Mouse (Mus musculus): ENCODE measurements at regions not wholly inside any gene's neighbourhood (a gene's known extent, or its start where the extent isn't known, plus 50 kb on each side); places are given as distances from the start of the nearest gene placed in this dataset.

DNA sequence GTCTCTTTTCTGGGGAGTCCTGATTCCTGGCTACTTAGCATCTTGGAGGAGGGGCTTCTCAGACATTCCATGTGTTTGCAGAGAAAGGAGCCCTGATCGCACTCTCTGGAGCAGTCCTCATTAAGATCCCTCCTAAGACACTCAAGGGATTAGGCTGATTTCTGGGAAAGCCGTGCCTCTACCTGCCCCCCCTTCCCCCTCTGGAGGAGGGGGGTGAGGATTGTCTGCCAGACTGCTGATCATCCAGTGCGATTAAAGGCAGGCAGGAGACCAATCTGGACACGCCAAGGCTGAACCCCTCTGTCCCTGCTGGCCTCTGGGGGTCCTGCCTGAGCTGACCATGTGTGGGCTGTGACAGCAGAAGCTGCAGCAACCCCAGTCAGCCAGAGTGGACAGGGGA lies 65.4 kb downstream of the Vegfa start:
- WGBS, result 73% methylated on average over 4 of the region's 4 CpGs
- DNase-seq (ENCODE audit: low read depth, low spot score), result no peak

DNA sequence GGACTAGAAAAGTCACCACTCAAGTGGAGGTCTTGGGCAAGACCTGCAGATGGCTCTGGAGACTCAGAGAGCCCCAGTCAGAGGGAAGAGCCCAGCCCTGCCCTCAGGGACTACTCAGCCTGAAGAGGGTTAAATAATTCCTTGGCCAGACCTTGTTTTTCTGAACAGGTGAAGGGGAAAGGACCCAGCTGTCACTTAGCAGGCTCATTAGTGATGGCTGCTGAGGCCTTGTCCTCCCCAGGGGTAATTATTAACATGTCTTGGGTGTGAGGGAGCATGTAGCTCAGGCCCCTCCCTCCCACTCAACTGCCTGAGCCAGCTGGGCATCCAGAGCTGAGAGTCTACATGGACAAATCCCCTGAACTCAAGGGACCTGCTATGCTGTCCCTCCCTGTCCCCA lies 68.1 kb downstream of the Vegfa start:
- DNase-seq (ENCODE audit: low read depth, low spot score), result no peak

DNA sequence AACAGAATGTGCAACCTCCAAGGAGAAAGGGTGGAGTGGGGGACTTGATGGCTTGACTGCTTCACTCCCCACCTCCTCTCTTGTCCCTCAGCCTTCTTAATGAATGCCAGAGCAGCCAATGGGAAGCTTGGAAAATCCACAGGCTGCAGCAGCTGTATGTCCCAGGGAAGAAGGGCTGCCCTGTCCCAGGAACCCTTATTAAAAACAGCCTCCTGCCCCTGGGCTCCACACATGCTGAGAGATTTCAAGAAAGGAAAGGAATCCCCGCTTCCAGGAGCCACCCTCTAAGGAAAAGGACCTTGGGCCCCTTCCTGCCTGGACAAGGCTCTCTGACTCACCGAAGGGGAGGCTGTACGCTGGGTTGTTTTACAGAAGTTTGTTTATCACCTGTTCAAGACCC lies 68.8 kb downstream of the Vegfa start:
- DNase-seq (ENCODE audit: low read depth, low spot score), result no peak
- WGBS, result 68% methylated on average over 3 of the region's 3 CpGs

DNA sequence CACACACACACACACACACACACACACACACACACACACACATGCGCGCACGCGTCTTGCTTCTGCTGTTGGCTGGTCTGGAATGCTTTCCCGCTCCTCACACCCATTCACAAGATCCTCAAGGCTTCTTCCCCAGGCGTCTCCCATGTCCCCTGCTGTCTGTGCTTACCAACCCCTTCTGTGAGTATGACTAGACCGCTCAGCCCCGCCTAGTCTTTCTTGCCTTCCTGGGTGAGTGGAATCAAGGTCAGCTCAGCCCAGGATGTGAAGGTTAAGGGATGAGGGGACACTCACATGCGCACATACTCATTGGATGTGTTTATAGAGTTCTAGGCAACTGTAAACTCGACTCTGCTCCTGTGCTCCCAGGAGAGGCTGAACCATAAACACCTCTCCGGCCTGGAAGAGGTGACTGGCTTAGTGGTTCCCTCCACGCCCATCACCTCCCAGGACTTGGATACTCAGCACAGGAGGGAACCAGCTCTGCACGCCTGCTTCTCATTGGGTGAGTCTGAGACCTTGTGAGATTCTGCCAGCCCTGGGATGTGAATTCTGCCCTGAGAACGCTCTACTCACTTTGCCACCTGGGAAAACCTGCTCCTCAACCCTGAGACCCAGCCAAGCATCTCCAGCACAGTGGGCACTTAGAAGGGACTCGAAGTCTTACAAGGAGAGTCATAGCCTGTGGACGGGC lies 70.4 kb downstream of the Vegfa start:
- DNase-seq (ENCODE audit: low read depth, low spot score), result no peak

DNA sequence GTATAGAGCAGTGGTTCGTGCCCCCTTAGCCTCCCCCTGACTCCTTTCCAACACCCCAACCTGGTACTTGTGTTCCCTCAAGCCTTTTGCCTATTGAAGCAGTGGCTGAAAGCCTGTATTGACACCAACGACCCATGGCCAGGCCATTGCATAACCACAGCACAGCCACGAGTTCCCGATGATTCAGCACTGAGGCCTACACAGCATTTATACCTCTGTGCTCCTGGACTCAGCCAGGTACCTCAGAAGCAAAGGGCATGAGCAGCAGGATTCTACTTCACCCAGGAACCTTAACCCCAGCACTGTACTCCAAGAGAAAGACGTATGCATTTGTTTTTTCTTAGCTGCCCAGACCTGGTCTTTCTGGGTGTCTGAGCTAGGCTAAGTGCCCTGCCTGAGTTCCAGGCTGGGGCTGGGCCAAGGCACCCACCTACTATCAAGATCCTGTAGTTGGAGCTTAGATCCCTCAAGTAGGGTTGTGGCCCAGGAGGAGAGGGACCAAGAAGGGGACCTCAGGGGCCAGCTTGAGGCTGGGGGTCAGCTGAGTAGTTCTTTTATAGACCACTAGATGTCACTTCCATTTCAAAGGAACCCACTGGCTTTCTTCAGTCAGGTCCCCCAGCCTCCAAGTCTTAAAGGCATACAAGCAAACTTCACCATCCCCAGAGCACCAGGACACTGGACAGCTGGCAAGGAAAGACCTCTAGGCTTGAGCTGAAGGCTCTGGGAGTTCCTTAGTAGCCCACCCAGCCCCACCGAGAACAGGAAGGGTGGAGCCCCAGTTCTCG lies 73.9 kb downstream of the Vegfa start:
- 69% methylated on average over 7 of the region's 7 CpGs for WGBS
- no peak for DNase-seq (ENCODE audit: low read depth, low spot score)

More for the DNA sequence above, 70.4 kb downstream of the Vegfa start:
- WGBS, result 67% methylated on average over 16 of the region's 16 CpGs

DNA sequence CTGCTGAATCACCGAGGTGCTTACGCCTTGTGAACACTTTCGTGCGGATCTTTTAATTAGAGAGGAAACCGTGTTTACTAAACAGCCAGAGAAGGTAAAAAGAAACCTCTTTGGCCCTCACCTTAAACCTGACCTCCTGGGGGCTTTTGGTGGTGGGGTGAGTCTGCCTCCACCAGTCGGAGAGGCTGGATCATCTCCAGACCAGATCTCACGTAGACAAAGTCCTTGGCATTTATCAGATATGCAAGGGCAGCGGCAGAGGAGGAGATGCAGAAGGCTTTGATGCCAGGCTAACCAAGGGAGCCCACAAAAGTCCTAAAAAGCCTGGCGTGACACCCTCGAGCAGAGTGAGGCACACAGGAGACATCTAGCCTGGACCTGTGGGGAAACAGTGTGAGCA lies 76.7 kb downstream of the Vegfa start:
- WGBS, result 70% methylated on average over 10 of the region's 10 CpGs
- DNase-seq (ENCODE audit: low read depth, low spot score), result no peak

DNA sequence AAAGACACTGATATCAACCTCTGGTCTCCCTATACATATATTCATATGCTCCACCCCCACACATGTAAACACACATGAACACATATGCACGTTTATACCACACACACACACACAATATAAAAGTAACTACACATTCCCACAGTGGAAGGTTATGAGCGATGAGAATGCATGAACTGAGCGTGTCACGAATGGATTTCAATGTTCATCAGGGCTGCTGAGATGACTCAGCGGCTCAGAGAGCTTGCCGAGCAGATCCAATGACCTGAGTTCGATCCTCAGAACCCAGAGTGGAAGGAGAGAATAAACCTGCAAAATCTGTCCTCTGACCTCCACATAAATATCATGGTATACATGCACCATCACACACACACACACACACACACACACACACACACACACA lies 77.3 kb downstream of the Vegfa start:
- WGBS, result 83% methylated on average over 7 of the region's 7 CpGs
- DNase-seq (ENCODE audit: low read depth, low spot score), result no peak

DNA sequence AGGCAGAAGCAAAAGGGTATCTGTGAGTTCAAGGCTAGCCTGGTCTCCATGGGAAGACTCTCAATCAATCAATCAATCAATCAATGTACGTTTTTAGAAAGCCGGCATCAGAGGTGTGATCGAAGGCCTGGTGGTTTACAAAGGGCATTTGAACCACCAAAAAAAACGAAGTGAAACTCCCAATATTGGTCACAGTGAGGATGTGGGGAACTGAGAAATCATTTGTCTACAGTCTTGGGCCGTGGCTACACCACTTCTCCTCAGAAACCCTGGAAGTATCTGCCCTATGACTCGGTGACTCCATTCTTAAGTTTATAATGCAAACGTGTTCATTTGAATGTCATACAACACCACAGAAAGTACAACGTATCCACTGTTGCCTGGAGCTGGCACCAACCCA lies 78.6 kb downstream of the Vegfa start:
- DNase-seq (ENCODE audit: low read depth, low spot score), result no peak
- WGBS, result 86% methylated on average over 8 of the region's 8 CpGs

DNA sequence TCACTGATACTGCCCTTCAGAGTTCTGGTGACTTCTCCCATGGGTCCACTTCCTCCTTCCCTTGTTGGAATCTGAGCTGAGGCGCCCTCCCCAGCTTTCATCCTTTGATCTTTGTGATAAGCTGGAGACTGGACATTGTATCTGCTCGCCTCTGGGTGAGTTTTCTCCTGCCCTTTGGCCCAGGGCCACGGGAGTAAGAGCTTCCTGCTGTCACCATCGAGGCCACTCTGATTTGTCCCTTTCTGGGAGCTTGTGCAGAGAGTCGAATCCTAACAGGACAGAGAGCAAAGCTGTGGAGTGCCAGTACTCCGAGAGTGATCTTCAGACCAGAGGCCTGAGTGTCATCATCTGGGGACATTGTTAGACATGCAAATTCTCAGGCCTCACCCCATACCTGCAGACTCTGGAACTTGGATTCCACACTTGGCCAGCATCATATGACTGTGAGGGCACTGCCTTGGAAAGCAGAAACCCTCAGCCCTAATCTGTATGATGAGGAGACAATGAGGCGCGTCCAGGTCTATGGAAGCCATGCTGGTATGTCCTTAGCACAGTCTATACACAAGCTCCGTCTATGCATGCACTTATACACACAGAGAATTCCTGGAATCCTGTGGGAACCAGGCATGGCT lies 81.5 kb downstream of the Vegfa start:
- 50% methylated on average over 9 of the region's 9 CpGs for WGBS
- no peak for DNase-seq (ENCODE audit: low read depth, low spot score)

DNA sequence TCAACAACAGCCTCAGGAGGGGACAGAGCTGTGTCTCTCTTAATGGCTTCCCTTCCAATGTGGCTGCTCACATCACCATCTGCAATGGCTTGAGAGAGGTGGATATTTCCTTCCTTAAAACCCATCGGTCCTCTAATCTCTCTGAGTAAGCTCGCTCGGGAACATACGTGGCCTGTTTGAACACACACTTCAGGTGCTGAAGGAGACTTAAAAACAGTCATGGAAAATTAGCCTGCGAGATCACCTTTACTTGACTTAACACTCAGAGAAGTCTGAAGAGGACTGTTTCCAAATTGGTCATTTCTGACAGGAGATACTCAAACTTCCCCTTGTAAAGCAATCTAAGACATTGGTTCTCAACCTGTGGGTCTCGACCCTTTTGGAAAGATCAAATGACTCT lies 83.0 kb downstream of the Vegfa start:
- WGBS, result 90% methylated on average over 6 of the region's 6 CpGs
- no peak for DNase-seq (ENCODE audit: low read depth, low spot score)

DNA sequence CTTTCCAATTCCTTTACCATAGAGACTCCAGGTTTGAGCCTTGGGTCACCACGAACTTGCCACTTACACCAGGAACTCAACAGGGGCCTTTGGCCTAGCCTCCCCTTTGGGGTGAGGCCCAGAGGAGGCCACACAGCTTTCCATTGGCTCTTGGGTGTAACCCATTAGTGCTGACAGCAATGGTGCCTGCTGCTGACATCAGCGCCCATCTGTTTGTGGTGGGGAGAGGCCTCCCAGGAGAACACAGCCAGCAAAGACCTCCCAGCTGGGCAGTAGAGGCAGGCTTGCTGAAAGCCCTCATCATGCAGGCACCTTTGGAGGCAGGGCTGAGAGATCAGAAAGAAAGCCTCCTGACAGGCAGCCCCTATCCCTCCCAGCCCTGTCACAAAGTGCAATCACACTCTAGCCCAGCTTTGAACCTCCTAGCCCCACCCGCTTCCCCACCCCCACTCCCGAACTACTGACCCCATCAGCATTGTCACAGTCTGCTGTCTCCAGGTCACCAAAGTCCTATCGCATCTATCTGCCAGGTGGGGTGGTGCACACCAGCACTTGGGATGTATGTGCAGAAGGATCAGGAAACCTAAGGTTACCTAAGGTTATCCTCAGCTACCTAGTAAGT lies 83.7 kb downstream of the Vegfa start:
- 84% methylated on average over 5 of the region's 5 CpGs for WGBS
- no peak for DNase-seq (ENCODE audit: low read depth, low spot score)

DNA sequence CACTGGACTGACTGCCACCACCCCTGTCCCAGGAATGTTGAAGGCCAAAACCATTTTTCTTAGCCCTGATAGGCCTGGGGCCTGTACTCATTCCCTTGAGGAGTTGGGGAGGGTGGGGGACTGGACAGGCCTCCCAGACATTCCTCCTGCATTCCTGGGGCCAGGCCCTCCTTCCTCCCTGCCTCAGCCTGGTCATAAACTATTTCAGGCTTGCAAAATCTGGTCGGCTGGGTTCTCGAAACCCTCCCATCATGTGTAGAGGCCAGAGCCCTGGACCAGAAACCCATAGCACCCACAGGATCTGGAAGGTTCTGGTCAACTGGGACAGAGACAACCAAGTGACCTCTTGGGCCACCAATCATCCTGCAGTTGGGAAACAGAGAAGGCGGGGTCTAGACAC lies 87.2 kb downstream of the Vegfa start:
- no peak for DNase-seq (ENCODE audit: low read depth, low spot score)
- 79% methylated on average over 3 of the region's 3 CpGs for WGBS

DNA sequence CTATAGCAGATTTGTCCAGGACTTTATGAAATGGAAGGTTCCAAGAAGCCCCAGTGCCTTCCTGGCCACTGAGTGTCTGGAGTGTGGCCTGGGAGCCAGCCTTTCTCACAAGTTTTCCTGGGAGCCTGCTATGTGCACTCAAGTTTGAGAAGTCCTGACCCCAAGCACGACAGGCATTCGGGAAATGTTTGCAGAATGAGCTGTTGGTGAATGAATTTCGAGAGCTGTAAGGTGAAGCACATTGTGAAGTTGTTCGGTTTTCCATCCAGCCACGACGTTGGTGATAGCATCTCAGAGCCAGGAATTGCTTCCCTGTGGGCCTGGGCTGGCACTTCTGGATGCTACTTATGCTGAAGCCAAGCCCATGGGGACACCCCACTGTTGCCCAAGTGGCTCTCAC lies 88.9 kb downstream of the Vegfa start:
- WGBS, result 83% methylated on average over 6 of the region's 6 CpGs

DNA sequence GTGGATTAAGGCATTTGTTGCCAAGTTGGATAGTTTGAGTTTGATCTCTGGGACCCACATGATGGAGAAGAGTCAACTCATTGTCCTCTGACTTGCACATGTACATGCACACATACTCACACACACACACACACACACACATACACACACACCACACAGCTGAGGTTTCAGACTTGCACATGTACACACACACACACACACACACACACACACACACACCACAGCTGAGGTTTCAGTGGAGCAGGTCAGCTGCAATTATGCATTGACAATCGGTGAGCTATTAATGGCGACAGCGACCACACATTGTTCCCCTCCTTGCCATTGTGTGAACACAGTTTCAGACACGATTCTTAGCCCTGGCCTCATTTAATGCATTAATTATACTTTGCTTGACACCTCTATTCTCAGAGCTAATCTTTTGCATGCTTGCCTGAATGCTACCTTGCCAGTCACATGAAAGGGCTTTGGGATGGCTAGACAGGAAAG lies 90.2 kb downstream of the Vegfa start:
- no peak for DNase-seq (ENCODE audit: low read depth, low spot score)
- 83% methylated on average over 4 of the region's 4 CpGs for WGBS

More for the DNA sequence above, 88.9 kb downstream of the Vegfa start:
- no peak for DNase-seq (ENCODE audit: low read depth, low spot score)

DNA sequence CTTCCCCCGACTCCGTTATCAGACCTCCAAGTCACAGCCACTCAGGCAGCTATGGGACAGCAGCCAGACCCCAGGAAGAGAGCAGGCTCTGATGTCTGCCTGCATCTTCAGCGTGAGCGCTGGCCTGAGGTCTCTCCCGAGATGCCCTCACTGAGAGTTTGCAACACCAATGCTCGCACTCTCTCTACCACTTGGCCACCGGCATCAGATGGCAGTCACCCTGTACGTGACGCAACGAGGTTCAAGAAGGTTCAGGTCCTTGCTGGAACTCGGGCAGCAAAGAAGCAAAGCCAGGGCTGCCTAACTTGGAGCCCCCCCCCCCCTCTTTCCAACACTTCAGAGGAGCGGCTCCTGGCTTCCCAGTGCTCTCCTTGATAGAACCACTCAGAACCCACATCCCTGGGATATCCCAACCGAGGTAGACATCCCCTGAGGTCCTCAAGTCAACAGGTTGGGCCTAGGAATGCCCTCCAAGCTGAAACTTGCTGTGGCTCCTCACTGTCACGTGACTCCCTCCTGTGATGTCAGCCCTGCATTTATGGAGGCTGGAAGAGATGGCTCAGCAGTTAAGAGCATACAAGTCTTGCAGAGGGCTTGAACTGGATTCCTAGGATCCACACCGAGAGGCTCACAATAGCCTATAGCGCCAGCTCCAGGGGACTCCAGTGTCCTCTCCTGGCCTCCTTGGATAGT lies 91.9 kb downstream of the Vegfa start:
- WGBS, result 90% methylated on average over 16 of the region's 16 CpGs
- no peak for DNase-seq (ENCODE audit: low read depth, low spot score)

DNA sequence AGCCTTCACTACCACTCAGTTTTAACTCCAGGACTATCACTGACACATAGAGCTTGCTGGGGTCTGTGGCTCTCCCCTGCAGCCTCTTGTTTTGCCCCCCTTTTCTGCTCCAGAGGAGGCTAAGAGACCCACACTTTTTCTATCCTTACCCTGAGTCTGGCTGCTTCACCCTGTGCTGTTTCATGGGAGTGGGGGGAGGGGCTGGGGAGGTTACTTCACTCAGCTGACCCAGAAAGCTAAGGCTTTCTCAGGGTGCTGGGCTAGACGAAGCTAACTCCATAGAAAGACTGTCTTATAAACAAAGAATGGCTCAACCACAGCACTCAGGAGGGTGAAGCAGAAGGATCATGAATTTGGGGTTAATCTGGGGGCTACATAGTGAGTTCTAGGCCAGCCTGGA lies 93.9 kb downstream of the Vegfa start:
- WGBS, result 75% methylated on average over 1 of the region's 1 CpGs
- no peak for DNase-seq (ENCODE audit: low read depth, low spot score)

DNA sequence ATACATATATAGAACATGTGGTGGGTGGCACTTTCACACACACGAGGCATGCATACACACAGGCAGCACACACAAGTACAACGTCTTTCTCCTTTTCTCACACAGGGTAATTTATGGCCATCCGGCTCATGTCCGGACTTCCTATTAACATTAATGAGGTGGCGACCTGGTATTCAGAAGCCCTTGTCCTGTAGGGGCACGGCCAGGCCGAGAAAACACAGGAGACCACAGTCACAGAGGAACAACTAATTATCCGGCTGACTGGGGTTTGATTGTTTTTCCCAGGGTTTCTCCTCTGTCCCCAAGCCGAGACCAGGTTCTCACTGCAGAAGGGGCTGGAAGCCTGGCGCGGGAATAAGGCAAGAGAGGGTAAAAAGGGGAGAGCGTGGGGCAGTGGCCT lies 95.6 kb downstream of the Vegfa start:
- no peak for DNase-seq (ENCODE audit: low read depth, low spot score)
- WGBS, result 64% methylated on average over 12 of the region's 12 CpGs

DNA sequence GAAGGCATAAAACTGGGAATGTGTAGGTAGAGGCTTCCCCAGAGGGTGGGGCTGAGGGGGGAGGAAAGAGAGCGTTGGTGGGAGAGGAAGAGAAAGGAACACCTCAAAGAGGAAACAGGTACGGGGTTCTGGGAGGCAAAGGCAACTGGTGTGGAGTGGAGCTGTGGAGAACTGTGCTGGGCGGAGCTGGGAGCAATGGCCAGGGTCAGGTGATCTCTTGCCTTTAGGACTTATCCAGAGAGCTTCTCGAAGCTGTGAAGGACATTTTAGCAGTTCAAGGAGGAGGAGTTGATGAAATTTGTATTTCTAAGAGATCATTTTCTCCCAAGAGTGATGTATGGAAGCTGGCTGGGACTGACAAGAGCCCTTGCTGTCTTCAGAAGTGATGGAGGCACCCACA lies 96.9 kb downstream of the Vegfa start:
- WGBS, result 37% methylated on average over 4 of the region's 4 CpGs
- DNase-seq (ENCODE audit: low read depth, low spot score), result no peak

DNA sequence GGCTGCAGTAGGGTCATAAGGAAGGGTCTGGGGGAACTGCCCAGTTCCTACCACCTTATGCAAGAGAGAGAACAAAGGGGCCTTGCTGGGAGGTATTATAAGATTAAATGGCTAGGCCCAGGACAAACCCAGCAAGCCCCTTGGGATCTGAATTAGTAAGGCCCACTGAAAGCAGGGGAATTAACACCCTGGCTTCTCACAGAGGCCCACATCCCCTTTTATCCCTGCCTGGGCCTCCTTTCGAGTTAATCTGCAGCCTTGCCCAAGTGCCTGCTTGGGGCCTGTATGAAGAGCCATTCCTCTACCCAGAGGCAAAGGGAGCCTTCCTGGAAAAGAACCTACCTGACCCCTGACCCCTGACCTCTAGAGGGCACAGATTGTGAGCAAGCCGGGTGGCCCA lies 98.2 kb downstream of the Vegfa start:
- no peak for DNase-seq (ENCODE audit: low read depth, low spot score)
- 68% methylated on average over 2 of the region's 2 CpGs for WGBS

DNA sequence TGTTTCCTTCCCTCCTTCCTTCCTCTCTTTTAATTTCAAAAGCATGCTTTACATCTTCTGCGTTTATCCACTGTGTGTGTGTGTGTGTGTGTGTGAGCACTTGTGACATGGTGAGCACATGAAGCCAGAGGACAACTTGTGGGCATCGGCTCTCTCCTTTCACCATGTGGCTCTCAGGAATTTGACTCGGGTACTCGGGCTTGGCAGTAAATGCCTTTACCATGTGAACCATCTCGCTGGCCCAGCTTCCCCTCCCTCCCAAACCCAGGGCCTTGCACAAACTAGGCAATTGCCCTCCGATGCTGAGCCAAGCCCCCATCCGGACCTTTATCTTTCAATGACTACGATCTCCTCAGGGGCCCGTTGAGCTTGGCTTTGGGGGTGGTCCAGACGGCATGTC lies 99.1 kb downstream of the Vegfa start:
- WGBS, result 80% methylated on average over 10 of the region's 10 CpGs
- no peak for DNase-seq (ENCODE audit: low read depth, low spot score)
